Mouse (Mus musculus) stomach, embryonic 16.5 days (tissue): ENCODE measurements around the gene Scamp1. TPM values are rescaled to one million over a fixed set of nuclear protein-coding genes. Genes with fewer than 3 reads are reported as not detected.

Source experiments
- ATAC-seq: fragments of 200-750 bp; cut with Nextera tagmentation; 2 replicates; pipeline ENCODE4 v1.8.0; 2017; ENCODE audit warnings: moderate number of reproducible peaks, moderate TSS enrichment; ENCODE audit not compliant: insufficient read depth, low FRiP score
- H3K27ac ChIP-seq: fragments of 300-500 bp; sonication (generic); 2 replicates; pipeline ENCODE4 v1.5.1; 2014; ENCODE audit warnings: low read length
- H3K27me3 ChIP-seq: fragments of 300-500 bp; sonication (generic); 2 replicates; pipeline ENCODE4 v1.6.1; 2014; ENCODE audit warnings: low read length, control low read depth, mixed read lengths; ENCODE audit not compliant: control insufficient read depth, insufficient read depth
- H3K36me3 ChIP-seq: fragments of 300-500 bp; sonication (generic); 2 replicates; pipeline ENCODE4 v1.6.1; 2014; ENCODE audit warnings: low read length; ENCODE audit not compliant: control insufficient read depth, insufficient read depth
- H3K4me1 ChIP-seq: fragments of 300-500 bp; sonication (generic); 2 replicates; pipeline ENCODE4 v1.6.1; 2014; ENCODE audit warnings: low read length, control low read depth, mixed read lengths; ENCODE audit not compliant: control insufficient read depth, insufficient read depth
- H3K4me2 ChIP-seq: fragments of 300-500 bp; sonication (generic); 2 replicates; pipeline ENCODE4 v1.6.1; 2014; ENCODE audit warnings: low read depth, low read length, mixed read lengths
- H3K4me3 ChIP-seq: fragments of 300-500 bp; sonication (generic); replicated peaks from 2 replicates; pipeline ENCODE4 v1.5.1; 2014; ENCODE audit warnings: mild to moderate bottlenecking, low read length
- H3K9ac ChIP-seq: fragments of 300-500 bp; sonication (generic); 2 replicates; pipeline ENCODE4 v1.6.1; 2014; ENCODE audit warnings: low read length
- H3K9me3 ChIP-seq: fragments of 300-500 bp; sonication (generic); replicated peaks from 2 replicates; pipeline ENCODE4 v1.6.1; 2016; ENCODE audit warnings: low read length, control low read depth; ENCODE audit not compliant: control insufficient read depth
- WGBS: fragments of 180-500 bp; shearing (Covaris S2); extraction: QIAGEN DNeasy Blood & Tissue Kit; methylation state at CpG from one replicate; pipeline ENCODE4 v1.1.7; 2014; 5-methylcytosine and 5-hydroxymethylcytosine counted together
- polyA plus RNA-seq: library from polyadenylated mRNA; unstranded; fragments of >200 nt; fragmentation: Nextera tagmentation; extraction: Ambion mirVana; gene quantifications from 2 replicates; pipeline ENCODE4 v1.2.1, GENCODE M21; 2015

The Scamp1 gene
- polyA plus RNA-seq, 1 experiment from 2014 or later = 47.7 TPM

- no peak for ATAC-seq
Observed at GRCm38 (mm10) chr13:94224717-94225705, 60.6 kb downstream of the Scamp1 start.

GRCm38 (mm10) chr13:94223609-94224008 is 62.0 kb downstream of the Scamp1 start:
- 68% methylated on average over 14 of the region's 14 CpGs for WGBS
- Histone ChIP-seq H3K27me3 (no peaks in the 10 kb centered on the region), H3K9ac (no peak overlapping the region), H3K9me3 (no peaks in the 10 kb centered on the region), H3K4me2 (no peak overlapping the region), H3K27ac (no peak overlapping the region), H3K4me1 (no peaks in the 10 kb centered on the region), H3K4me3 (no peak overlapping the region), H3K36me3 (no peaks in the 10 kb centered on the region)
- ATAC-seq = no peak

More at GRCm38 (mm10) chr13:94224717-94225705, 60.6 kb downstream of the Scamp1 start:
- Histone ChIP-seq H3K9ac (no peak overlapping the region), H3K4me3 (no peak overlapping the region), H3K4me1 (no peaks in the 10 kb centered on the region), H3K9me3 (no peaks in the 10 kb centered on the region), H3K27ac (no peak overlapping the region), H3K4me2 (no peak overlapping the region), H3K27me3 (no peaks in the 10 kb centered on the region), H3K36me3 (no peaks in the 10 kb centered on the region)
- 95% methylated on average over 38 of the region's 38 CpGs for WGBS

- no peak overlapping the region for H3K9ac ChIP-seq
- no peaks in the 10 kb centered on the region for H3K4me1 ChIP-seq
- no peaks in the 10 kb centered on the region for H3K27me3 ChIP-seq
- ATAC-seq = no peak
- WGBS = 89% methylated on average over 2 of the region's 2 CpGs
- peaks cover 10% of the 10 kb centered on the region for H3K36me3 ChIP-seq
- H3K9me3 ChIP-seq = 0 out of 2 replicates have a peak, but pooled peaks cover 2% of the 10 kb centered on the region
- no peak overlapping the region for H3K27ac ChIP-seq
- H3K4me2 ChIP-seq = no peak overlapping the region
- no peak overlapping the region for H3K4me3 ChIP-seq
Observed at GRCm38 (mm10) chr13:94212716-94213115, 72.9 kb downstream of the Scamp1 start.

- H3K9me3 ChIP-seq = 0 out of 2 replicates have a peak, but pooled peaks cover 2% of the 10 kb centered on the region
- no peaks in the 10 kb centered on the region for H3K27me3 ChIP-seq
- no peak overlapping the region for H3K4me3 ChIP-seq
- H3K36me3 ChIP-seq = peaks cover 10% of the 10 kb centered on the region
- no peaks in the 10 kb centered on the region for H3K4me1 ChIP-seq
- H3K27ac ChIP-seq = no peak overlapping the region
- 94% methylated on average over 2 of the region's 2 CpGs for WGBS
- H3K9ac ChIP-seq = no peak overlapping the region
- H3K4me2 ChIP-seq = no peak overlapping the region
- ATAC-seq = no peak
Observed at GRCm38 (mm10) chr13:94212179-94212578, 73.5 kb downstream of the Scamp1 start.

GRCm38 (mm10) chr13:94211236-94212119 is 74.2 kb downstream of the Scamp1 start:
- 51% methylated on average over 6 of the region's 6 CpGs for WGBS
- 0 out of 2 replicates have a peak, but pooled peaks cover 2% of the 10 kb centered on the region for H3K9me3 ChIP-seq
- peaks cover 10% of the 10 kb centered on the region for H3K36me3 ChIP-seq
- no peak overlapping the region for H3K9ac ChIP-seq
- no peak overlapping the region for H3K27ac ChIP-seq
- no peak for ATAC-seq
- no peaks in the 10 kb centered on the region for H3K27me3 ChIP-seq
- H3K4me3 ChIP-seq = no peak overlapping the region
- no peak overlapping the region for H3K4me2 ChIP-seq
- H3K4me1 ChIP-seq = no peaks in the 10 kb centered on the region

GRCm38 (mm10) chr13:94208892-94209291 is 76.8 kb downstream of the Scamp1 start:
- no peak for ATAC-seq
- Histone ChIP-seq H3K4me3 (no peak overlapping the region), H3K9me3 (0 out of 2 replicates have a peak, but pooled peaks cover 2% of the 10 kb centered on the region)

GRCm38 (mm10) chr13:94207973-94208372 is 77.7 kb downstream of the Scamp1 start:
- Histone ChIP-seq H3K4me3 (no peak overlapping the region), H3K4me2 (no peak overlapping the region), H3K4me1 (no peaks in the 10 kb centered on the region), H3K36me3 (peaks cover 10% of the 10 kb centered on the region), H3K9ac (no peak overlapping the region), H3K27me3 (no peaks in the 10 kb centered on the region), H3K27ac (no peak overlapping the region), H3K9me3 (0 out of 2 replicates have a peak, but pooled peaks cover 2% of the 10 kb centered on the region)
- ATAC-seq = no peak
- 97% methylated on average over 16 of the region's 16 CpGs for WGBS

More at GRCm38 (mm10) chr13:94208892-94209291, 76.8 kb downstream of the Scamp1 start:
- no peak overlapping the region for H3K27ac ChIP-seq
- H3K36me3 ChIP-seq = peaks cover 10% of the 10 kb centered on the region
- H3K27me3 ChIP-seq = no peaks in the 10 kb centered on the region
- no peak overlapping the region for H3K4me2 ChIP-seq
- no peaks in the 10 kb centered on the region for H3K4me1 ChIP-seq
- H3K9ac ChIP-seq = no peak overlapping the region

- Histone ChIP-seq H3K4me1 (no peaks in the 10 kb centered on the region), H3K36me3 (peaks cover 10% of the 10 kb centered on the region), H3K9ac (no peak overlapping the region), H3K4me2 (no peak overlapping the region), H3K27me3 (no peaks in the 10 kb centered on the region), H3K4me3 (no peak overlapping the region), H3K27ac (no peak overlapping the region), H3K9me3 (0 out of 2 replicates have a peak, but pooled peaks cover 2% of the 10 kb centered on the region)
- peak; percentile 79; the same call in 1 of the 2 replicates for ATAC-seq
- 8% methylated on average over 6 of the region's 6 CpGs for WGBS
Observed at GRCm38 (mm10) chr13:94205234-94205633, 80.4 kb downstream of the Scamp1 start.
